Mouse (Mus musculus) midbrain, postnatal 0 days (tissue): ENCODE results near the gene Cyp2d10. TPM values are rescaled to one million over a fixed set of nuclear protein-coding genes. Genes with fewer than 3 reads are reported as not detected.
"Not testable (repeated sequence)": the region's sequence is repeated elsewhere in the genome, so short reads cannot be mapped to it uniquely, and the experiment has no call there.

Source experiments
- ATAC-seq: fragments of 200-750 bp; cut with Nextera tagmentation; 2 replicates; pipeline ENCODE4 v1.8.0; 2017; ENCODE audit warnings: moderate number of reproducible peaks, mild to moderate bottlenecking, moderate TSS enrichment, moderate library complexity; ENCODE audit not compliant: low FRiP score
- DNase-seq: peaks from one replicate; pipeline ENCODE4 v3.0.0-alpha.2; 2015; ENCODE audit warnings: low spot score
- H3K27ac ChIP-seq: fragments of 300-500 bp; sonication (generic); 2 replicates; pipeline ENCODE4 v1.5.1; 2014; ENCODE audit warnings: low read depth, mild to moderate bottlenecking, low read length, mixed read lengths
- H3K27me3 ChIP-seq: fragments of 300-500 bp; sonication (generic); 2 replicates; pipeline ENCODE4 v1.6.1; 2014; ENCODE audit warnings: low read length, control low read depth, mixed read lengths; ENCODE audit not compliant: insufficient read depth
- H3K36me3 ChIP-seq: fragments of 300-500 bp; sonication (generic); 2 replicates; pipeline ENCODE4 v1.6.1; 2014; ENCODE audit warnings: low read length, control low read depth, mixed read lengths; ENCODE audit not compliant: insufficient read depth
- H3K4me1 ChIP-seq: fragments of 300-500 bp; sonication (generic); 2 replicates; pipeline ENCODE4 v1.6.1; 2014; ENCODE audit warnings: mild to moderate bottlenecking, control low read depth, antibody characterized with exemption, low read length, mixed read lengths; ENCODE audit not compliant: insufficient read depth
- H3K4me2 ChIP-seq: fragments of 300-500 bp; sonication (generic); 2 replicates; pipeline ENCODE4 v1.6.1; 2014; ENCODE audit warnings: low read depth, mild to moderate bottlenecking, low read length, mixed read lengths; ENCODE audit not compliant: poor library complexity, severe bottlenecking
- H3K4me3 ChIP-seq: fragments of 300-500 bp; sonication (generic); 2 replicates; pipeline ENCODE4 v1.5.1; 2014; ENCODE audit warnings: low read depth, mild to moderate bottlenecking, low read length, moderate library complexity
- H3K9ac ChIP-seq: fragments of 300-500 bp; sonication (generic); replicated peaks from 2 replicates; pipeline ENCODE4 v1.6.1; 2014; ENCODE audit warnings: mild to moderate bottlenecking, low read length, moderate library complexity, mixed read lengths; ENCODE audit not compliant: poor library complexity, severe bottlenecking
- H3K9me3 ChIP-seq: fragments of 300-500 bp; sonication (generic); 2 replicates; pipeline ENCODE4 v1.6.1; 2016; ENCODE audit warnings: low read length, control low read depth
- CTCF ChIP-seq: IDR thresholded peaks from 2 replicates; pipeline ENCODE4 v1.5.1; 2016; ENCODE audit warnings: antibody characterized with exemption, mild to moderate bottlenecking
- WGBS: fragments of 180-500 bp; shearing (Covaris S2); extraction: QIAGEN DNeasy Blood & Tissue Kit; methylation state at CpG from one replicate; pipeline ENCODE4 v1.1.7; 2014; 5-methylcytosine and 5-hydroxymethylcytosine counted together
- polyA plus RNA-seq: library from polyadenylated mRNA; unstranded; fragments of >200 nt; fragmentation: Nextera tagmentation; extraction: Ambion mirVana; gene quantifications from 2 replicates; pipeline ENCODE4 v1.2.1, GENCODE M21; 2015
- total RNA-seq: library from RNA; depleted of rRNA; stranded (reverse); fragments of >200 nt; gene quantifications from 2 replicates; pipeline ENCODE4 v1.2.3, GENCODE M21; 2014; rRNA removed

Cyp2d10 gene
- total RNA-seq (not detected in 2 replicates), polyA plus RNA-seq (not detected in 2 replicates)

GRCm38 (mm10) chr15:82406981-82407380 is at the start of gene Cyp2d10:
Gene Cyp2d10 (minus strand): TSS chr15:82407195.
- H3K4me3 ChIP-seq: no peak within 1 kb of the TSS
- no peak within 1 kb of the TSS for H3K4me2 ChIP-seq
- ATAC-seq (no peak), DNase-seq (no peak)
- no peaks in the 10 kb centered on the region for H3K9me3 ChIP-seq
- no peaks in the 10 kb centered on the region for H3K36me3 ChIP-seq
- no peak within 1 kb of the TSS for H3K27ac ChIP-seq
- H3K9ac ChIP-seq: no peak within 1 kb of the TSS
- H3K27me3 ChIP-seq: no peaks in the 10 kb centered on the region
- 97% methylated on average over 6 of the region's 6 CpGs for WGBS
- no peaks in the 10 kb centered on the region for H3K4me1 ChIP-seq
- no peak for TF ChIP-seq CTCF

GRCm38 (mm10) chr15:82456086-82456790 is 49.2 kb upstream of the Cyp2d10 start:
- H3K4me2 ChIP-seq, H3K4me1 ChIP-seq: not testable (repeated sequence)
- WGBS: 86% methylated on average over 6 of the region's 6 CpGs

GRCm38 (mm10) chr15:82453501-82453900 is 46.5 kb upstream of the Cyp2d10 start:
- H3K36me3 ChIP-seq, DNase-seq, ATAC-seq, H3K4me2 ChIP-seq, H3K27me3 ChIP-seq, H3K27ac ChIP-seq, H3K4me1 ChIP-seq, H3K9me3 ChIP-seq, H3K4me3 ChIP-seq, H3K9ac ChIP-seq: not testable (repeated sequence)
- WGBS: 88% methylated on average over 6 of the region's 6 CpGs

More at GRCm38 (mm10) chr15:82456086-82456790, 49.2 kb upstream of the Cyp2d10 start:
- H3K9me3 ChIP-seq, H3K9ac ChIP-seq, H3K36me3 ChIP-seq, H3K27ac ChIP-seq, H3K27me3 ChIP-seq, ATAC-seq, DNase-seq, H3K4me3 ChIP-seq: not testable (repeated sequence)

GRCm38 (mm10) chr15:82452133-82452532 is 45.1 kb upstream of the Cyp2d10 start:
- not testable (repeated sequence) for H3K27me3 ChIP-seq, DNase-seq, H3K27ac ChIP-seq, ATAC-seq, H3K36me3 ChIP-seq, H3K9ac ChIP-seq, H3K4me3 ChIP-seq, H3K4me1 ChIP-seq, H3K4me2 ChIP-seq, H3K9me3 ChIP-seq
- WGBS: 90% methylated on average over 1 of the region's 1 CpGs

GRCm38 (mm10) chr15:82450045-82450444 is 43.0 kb upstream of the Cyp2d10 start:
- not testable (repeated sequence) for H3K36me3 ChIP-seq, H3K9ac ChIP-seq, H3K27ac ChIP-seq, ATAC-seq, H3K4me1 ChIP-seq, H3K4me3 ChIP-seq, DNase-seq, H3K27me3 ChIP-seq, H3K4me2 ChIP-seq, H3K9me3 ChIP-seq
- 73% methylated on average over 2 of the region's 2 CpGs for WGBS

GRCm38 (mm10) chr15:82445196-82445595 is 38.2 kb upstream of the Cyp2d10 start:
- Histone ChIP-seq H3K4me3 (no peak overlapping the region), H3K9ac (no peak overlapping the region), H3K4me1 (no peaks in the 10 kb centered on the region), H3K27me3 (no peaks in the 10 kb centered on the region), H3K27ac (no peak overlapping the region), H3K9me3 (no peaks in the 10 kb centered on the region), H3K4me2 (no peak overlapping the region), H3K36me3 (no peaks in the 10 kb centered on the region)
- 65% methylated on average over 8 of the region's 8 CpGs for WGBS
- TF ChIP-seq CTCF: no peak
- ATAC-seq (no peak), DNase-seq (no peak)
